Mouse (Mus musculus) effector memory CD4-positive, alpha-beta T cell, adult 7 months (primary cell): ENCODE measurements around the gene Ube2b. TPM values are rescaled to one million over a fixed set of nuclear protein-coding genes. Genes with fewer than 3 reads are reported as not detected.

Experiments
- polyA plus RNA-seq: library from polyadenylated mRNA; unstranded; fragments of 100-300 nt; shearing (Covaris generic); gene quantifications from one replicate; pipeline ENCODE4 v1.2.1, GENCODE M21; 2017

Gene Ube2b
- polyA plus RNA-seq: 397 TPM

GRCm38 (mm10) chr11:52000290-52000962, at the start of gene Ube2b:
Gene Ube2b (minus strand): TSS chr11:52000762.

GRCm38 (mm10) chr11:52003772-52004528, 3.4 kb upstream of the Ube2b start, which contains the start of gene Cdkl3:
Gene Cdkl3 (plus strand): TSS chr11:52004221.

DNA sequence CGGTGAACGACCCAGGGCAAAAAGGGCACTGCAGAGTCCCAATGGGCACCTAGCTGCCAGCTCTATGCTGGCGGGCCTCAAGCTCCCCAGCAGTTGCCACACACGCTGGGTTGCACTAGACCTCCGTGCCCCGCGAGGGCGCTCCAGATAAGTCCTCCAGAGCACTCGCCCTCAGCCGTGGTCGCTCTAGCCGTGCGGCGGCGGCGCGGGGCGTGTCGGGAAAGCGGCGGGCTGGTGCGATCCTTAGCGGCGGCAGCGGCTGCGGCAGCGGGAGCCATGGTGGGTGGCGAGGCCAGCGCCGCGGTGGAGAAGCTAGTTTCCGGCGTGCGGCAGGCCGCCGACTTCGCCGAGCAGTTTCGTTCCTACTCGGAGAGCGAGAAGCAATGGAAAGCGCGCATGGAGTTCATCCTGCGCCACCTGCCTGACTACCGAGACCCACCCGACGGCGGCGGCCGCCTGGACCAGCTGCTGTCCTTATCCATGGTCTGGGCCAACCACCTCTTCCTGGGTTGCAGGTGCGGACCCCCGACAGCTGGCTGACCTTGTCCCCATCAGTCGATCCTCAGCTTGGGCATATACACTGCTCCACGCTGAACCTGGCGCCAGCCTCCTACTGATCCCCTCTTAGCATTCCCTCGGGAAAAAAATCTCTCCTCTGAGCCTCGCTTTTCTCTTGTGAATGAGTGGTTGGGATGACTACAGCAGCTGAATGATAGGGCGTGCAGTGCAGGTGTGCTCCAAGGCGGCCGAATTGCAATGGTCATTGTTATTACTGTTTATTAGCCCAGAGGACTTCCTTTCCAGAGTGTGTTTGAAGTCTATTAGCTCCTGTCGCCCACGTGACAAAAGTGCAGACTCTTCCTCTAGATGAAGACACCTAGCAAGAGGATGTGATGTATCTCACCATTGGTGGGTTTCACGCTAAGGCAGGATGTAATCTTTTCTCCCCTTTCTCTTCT, 32.8 kb downstream of the Ube2b start, which contains the start of gene Cdkn2aipnl:
Gene Cdkn2aipnl, plus strand, starts transcription at position 219 of the 959 bp plus-strand sequence.

Other genes starting within 250 kb of the Ube2b start
- 31.9 TPM for gene Sec24a, start 237.1 kb downstream of the Ube2b start, polyA plus RNA-seq
- gene Sar1b, start 237.1 kb downstream of the Ube2b start, polyA plus RNA-seq: 74.3 TPM
- 6.6 TPM for gene Jade2, start 143.1 kb downstream of the Ube2b start, polyA plus RNA-seq
- 98.9 TPM for gene Cdkn2aipnl, start 33.1 kb downstream of the Ube2b start, polyA plus RNA-seq
- 6.6 TPM for gene Cdkl3, start 3.5 kb upstream of the Ube2b start, polyA plus RNA-seq
- gene Ppp2ca, start 97.9 kb upstream of the Ube2b start, polyA plus RNA-seq: 134 TPM
- gene Olfr1373, start 144.8 kb upstream of the Ube2b start, polyA plus RNA-seq: not detected
- not detected for gene Olfr1371, start 213.2 kb upstream of the Ube2b start, polyA plus RNA-seq
- gene Skp1a, start 231.2 kb upstream of the Ube2b start, polyA plus RNA-seq: 238 TPM